Mouse (Mus musculus): ENCODE measurements around the gene Irf7.

Irf7 gene

GRCm38 (mm10) chr7:141265739-141266561 lies at the start of gene Irf7:
Gene Irf7 (minus strand): TSS chr7:141266481.
- DNase-seq = no peak

- no peak for DNase-seq
Measured at GRCm38 (mm10) chr7:141315974-141316373, 49.7 kb upstream of the Irf7 start.

GRCm38 (mm10) chr7:141315076-141315475 lies 48.8 kb upstream of the Irf7 start:
- DNase-seq = peak; percentile 66

GRCm38 (mm10) chr7:141314416-141314815 lies 48.1 kb upstream of the Irf7 start:
- DNase-seq = no peak

- no peak for DNase-seq
Measured at GRCm38 (mm10) chr7:141304537-141304936, 38.3 kb upstream of the Irf7 start.

- DNase-seq = no peak
Measured at GRCm38 (mm10) chr7:141302702-141303268, 36.5 kb upstream of the Irf7 start.

GRCm38 (mm10) chr7:141301386-141301785 lies 35.1 kb upstream of the Irf7 start:
- no peak for DNase-seq

- no peak for DNase-seq
Measured at GRCm38 (mm10) chr7:141299175-141299574, 32.9 kb upstream of the Irf7 start.

GRCm38 (mm10) chr7:141297926-141298650 lies 31.8 kb upstream of the Irf7 start:
- no peak for DNase-seq

GRCm38 (mm10) chr7:141294479-141294878 lies 28.2 kb upstream of the Irf7 start:
- DNase-seq = no peak

GRCm38 (mm10) chr7:141293852-141294471 lies 27.7 kb upstream of the Irf7 start:
- peak; percentile 25 for DNase-seq

- peak; percentile 30 for DNase-seq
Measured at GRCm38 (mm10) chr7:141292583-141293388, 26.5 kb upstream of the Irf7 start.

- peak; percentile 34 for DNase-seq
Measured at GRCm38 (mm10) chr7:141291921-141292582, 25.8 kb upstream of the Irf7 start, which contains the start of gene Drd4. Gene Drd4 (plus strand): TSS chr7:141292006.

GRCm38 (mm10) chr7:141288042-141288441 lies 21.8 kb upstream of the Irf7 start:
- no peak for DNase-seq

GRCm38 (mm10) chr7:141282756-141283155 lies 16.5 kb upstream of the Irf7 start:
- DNase-seq = no peak

- DNase-seq = no peak
Measured at GRCm38 (mm10) chr7:141281442-141281841, 15.2 kb upstream of the Irf7 start.

- DNase-seq = no peak
Measured at GRCm38 (mm10) chr7:141278766-141279590, 12.7 kb upstream of the Irf7 start, which contains the start of gene Sct. Gene Sct (minus strand): TSS chr7:141279133.

GRCm38 (mm10) chr7:141277701-141278678 lies 11.7 kb upstream of the Irf7 start:
- no peak for DNase-seq

- no peak for DNase-seq
Measured at GRCm38 (mm10) chr7:141276546-141276945, 10.3 kb upstream of the Irf7 start, which contains the start of gene Cdhr5. Gene Cdhr5 (minus strand): TSS chr7:141276786.
